Mouse (Mus musculus): ENCODE data around the gene Ggt6.
"Not testable (repeated sequence)": the region's sequence is repeated elsewhere in the genome, so short reads cannot be mapped to it uniquely, and the experiment has no call there.

The Ggt6 gene

DNA sequence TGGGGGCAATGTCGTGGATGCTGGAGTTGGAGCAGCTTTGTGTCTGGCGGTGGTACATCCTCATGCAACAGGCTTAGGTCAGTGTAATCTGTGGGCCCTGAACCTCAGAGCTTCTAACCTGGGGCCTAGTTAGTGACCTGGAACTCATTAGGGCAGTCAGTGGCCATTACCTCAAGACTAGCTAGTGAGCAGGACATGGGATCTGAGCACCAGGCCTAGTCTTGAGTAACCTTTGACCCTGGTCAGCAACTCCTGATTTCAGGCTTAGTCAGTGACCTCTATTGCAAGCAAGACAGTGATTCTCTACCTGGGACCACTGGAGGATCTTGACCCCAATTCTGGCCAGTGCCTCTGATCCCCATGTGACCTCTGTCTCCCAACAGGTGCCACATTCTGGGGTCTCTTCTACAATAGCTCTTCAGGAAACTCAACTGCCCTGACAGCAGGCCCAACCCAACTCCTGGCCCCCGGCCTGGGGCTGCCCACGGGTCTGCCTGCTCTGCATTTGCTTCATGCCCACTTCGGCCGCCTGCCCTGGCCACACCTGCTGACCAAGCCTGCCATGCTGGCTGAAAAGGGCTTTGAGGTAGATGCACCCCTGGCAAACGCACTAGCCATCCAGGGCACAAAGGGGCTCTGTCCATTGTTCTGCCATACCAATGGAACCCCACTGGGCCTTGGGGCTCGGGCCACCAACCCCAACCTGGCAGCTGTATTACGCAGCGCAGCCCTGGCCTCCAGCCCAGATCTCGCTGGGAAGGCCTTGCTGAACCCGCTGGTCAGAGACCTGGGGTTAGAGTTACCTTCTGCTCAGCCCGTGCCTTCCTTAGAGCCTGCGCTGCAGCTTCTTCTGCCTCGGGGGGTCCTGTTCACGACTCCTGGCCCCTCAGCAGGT, 1.7 kb downstream of the Ggt6 start:
- CTCF ChIA-PET, result no interaction called here

DNA sequence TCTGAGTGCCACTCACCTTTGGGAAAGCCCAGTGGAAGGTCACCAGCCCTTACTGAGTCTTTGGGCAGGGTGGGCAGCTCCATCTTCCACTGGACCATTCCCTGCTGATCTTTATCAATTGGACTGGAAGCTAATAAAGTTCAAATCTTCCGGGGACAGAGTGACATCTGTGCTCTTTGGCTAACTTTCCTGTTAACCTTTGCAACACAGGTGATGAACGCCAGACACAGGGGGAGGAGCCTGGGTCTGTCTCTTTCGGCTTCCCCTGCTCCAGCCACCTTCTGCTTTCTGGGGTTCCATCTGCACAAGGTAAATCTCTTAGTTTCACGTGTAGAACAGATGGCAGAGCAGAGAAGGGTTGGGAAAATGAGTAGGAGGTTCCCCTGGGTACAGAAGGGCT, 3.1 kb downstream of the Ggt6 start:
- CTCF ChIA-PET, result no interaction called here

DNA sequence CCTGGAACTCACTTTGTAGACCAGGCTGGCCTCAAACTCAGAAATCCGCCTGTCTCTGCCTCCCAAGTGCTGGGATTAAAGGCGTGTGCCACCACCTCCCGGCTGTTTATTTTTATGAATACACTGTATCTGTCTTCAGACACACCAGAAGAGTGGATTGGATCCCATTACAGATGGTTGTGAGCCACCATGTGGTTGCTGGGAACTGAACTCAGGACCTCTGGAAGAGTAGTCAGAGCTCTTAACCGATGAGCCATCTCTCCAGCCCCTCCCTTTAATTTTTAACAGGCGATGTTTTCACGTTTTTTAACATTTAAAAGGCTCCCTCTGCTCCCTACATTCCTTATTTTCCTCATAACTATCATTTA, 5.3 kb downstream of the Ggt6 start:
- CTCF ChIA-PET, result not testable (repeated sequence)

DNA sequence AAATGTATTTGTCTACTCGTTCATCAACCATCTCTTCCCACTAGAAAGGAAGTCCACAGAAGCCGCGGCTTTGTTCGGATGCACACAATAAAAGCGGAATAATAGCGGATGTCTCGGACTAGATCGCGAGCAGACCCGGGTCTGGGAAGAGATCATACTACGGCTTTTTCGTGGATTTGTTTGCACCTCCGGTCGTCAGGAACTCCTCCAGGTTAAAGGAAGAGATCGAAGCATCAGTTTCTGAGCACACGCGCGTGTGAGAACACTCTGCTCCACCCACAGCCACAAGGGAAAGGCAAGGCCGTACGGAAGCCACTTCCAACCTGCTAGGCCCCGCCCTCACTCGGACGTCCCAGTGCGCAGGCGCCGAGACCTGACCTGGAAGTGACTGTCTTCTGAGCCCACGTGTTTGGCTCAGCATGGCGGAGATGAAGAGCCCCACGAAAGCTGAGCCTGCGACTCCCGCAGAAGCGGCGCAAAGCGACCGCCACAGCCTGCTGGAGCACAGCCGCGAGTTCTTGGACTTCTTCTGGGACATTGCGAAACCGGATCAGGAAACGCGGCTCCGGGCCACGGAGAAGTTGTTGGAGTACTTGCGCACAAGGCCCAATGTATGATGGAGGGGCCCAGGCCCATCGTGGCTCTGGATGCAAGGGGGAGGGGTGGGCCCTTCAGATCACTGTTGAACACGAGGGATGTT, 5.8 kb downstream of the Ggt6 start, which contains the start of gene Mybbp1a:
TSS of gene Mybbp1a (plus strand) at position 391 of the 700 bp plus-strand sequence.
- CTCF ChIA-PET, result interaction anchor here (1.6 kb wide), 1 partner anchor 20 kb away, joined by 4 read pairs; no protein-coding TSS in a partner anchor

DNA sequence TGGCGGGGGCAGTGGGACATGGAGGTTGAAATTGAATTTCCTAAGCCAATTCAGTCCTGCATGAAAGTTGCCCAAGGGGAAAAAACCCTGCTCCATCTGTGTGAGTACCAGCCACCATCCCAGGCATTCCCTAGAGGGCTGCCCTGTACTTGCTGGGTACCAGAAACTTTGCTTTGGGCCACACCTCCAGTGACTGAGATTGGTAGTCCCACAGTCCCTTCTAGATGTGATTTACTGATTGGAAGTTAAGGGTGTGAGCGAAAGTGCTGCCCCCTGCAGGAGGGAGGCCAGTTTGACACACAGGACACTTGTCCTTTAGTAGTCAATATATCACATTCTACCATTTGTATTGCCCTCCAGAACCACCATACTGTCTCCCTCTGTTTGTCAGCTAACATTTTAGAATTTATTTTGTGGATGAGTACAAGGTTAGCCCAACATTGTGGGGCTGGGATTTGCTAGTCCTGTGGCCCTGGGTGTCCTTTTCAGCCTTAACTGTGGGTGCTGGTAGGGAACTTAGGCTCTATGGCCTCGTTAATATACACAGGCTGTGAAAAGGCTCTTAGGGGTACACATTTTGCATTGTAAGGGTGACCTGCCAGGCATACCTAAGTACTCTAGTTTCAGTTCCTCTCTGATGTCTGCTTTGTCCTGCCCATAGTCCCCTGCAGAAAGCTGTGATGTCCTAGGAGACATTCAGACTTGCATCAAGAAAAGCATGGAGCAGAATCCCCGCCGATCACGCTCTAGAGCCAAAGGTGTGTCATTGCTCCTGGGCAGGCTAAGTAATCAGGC, 11.2 kb downstream of the Ggt6 start:
- CTCF ChIA-PET, result no interaction called here

DNA sequence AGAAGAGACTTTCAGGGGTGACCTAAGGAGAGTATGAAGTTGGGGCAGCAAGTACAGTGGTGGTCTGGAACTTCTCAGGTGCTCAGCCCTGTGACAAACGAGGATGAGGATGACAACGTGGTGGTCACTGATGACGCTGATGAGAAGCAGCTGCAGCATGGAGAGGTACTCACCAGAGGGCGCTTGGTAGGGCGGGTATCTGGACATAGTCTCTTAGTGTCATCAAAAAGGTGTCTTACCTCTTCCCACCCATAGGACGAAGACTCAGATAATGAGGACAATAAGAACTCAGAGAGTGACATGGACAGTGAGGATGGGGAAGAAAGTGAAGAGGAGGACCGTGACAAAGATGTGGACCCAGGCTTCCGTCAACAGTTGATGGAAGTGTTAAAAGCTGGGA, 12.1 kb downstream of the Ggt6 start:
- CTCF ChIA-PET, result interaction anchor here (0.6 kb wide), 1 partner anchor 692 kb away, joined by 9 read pairs; no protein-coding TSS in a partner anchor

DNA sequence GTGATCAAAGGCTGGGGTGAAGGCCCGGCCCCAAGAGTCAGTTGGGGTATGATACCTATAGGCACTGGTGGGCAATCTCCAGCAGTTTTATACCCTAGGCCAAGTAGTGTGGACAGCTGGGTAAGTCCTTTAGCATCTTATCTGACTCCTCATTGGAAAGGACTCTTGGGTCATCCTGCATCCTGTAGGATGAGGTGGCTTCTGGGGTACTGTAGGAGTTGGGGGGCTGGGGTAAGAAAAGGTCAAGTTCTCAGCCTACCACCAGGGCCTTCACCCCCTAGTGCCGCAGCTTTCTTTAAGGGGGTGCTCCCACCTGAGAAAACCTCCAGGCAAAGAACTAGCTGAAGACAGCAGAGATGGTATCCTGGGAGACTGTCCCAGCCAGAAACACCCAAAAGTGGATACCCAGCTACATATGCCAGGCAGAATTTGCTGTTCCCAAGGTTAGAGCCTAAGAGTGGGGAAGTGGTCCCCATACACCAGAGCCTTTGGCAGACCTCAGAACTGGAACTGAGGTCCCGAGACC, 16.9 kb downstream of the Ggt6 start:
- CTCF ChIA-PET, result no interaction called here

DNA sequence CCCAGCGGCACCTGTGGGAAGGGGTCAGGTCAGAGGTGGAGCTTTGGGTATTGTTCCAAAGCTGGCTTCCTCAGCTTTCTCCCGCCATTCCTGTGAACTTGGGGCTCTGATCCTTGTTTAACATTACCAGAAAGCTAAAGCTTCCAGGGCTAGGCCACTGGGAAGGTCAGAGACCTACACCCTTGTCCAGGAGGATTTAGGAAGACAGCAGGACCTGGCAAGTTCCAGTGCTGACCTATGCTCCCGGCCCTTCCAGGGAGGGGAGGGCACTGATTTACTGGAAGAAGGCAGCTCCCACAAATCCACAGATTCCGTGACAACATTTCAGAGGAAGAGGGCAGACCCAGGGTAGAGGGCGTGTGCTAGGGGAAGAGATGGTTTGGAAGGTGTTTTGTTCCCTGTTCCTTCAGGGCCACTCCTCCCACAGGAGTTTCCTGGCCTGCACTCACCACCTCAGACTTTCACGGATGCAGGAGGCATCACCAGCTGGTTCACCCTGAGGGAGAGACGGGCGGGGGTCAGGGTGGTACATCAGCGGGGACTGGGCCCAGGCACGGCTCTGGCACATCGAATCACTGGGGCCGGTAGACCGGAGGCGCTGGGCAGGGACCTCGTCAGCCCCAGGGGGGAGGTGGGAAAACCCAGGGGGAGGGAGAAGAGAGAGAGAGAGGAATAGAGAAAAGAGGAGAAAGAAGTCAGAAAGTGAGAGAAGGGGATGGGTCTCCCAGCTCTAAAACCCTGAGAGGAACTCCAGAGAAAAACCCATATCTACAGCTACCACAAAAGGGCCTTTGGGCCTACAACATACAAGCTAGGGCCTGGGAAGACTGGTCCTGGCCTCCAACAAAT, 18.0 kb downstream of the Ggt6 start:
- CTCF ChIA-PET, result interaction anchor here (0.6 kb wide), 1 partner anchor 108 kb away, joined by 5 read pairs; no protein-coding TSS in a partner anchor

- CTCF ChIA-PET, result no interaction called here
Observed at GRCm38 (mm10) chr11:72455694-72456093, 20.4 kb downstream of the Ggt6 start.

GRCm38 (mm10) chr11:72457995-72458496, 22.7 kb downstream of the Ggt6 start:
- CTCF ChIA-PET, result no interaction called here

- CTCF ChIA-PET, result no interaction called here
Observed at GRCm38 (mm10) chr11:72458502-72458901, 23.2 kb downstream of the Ggt6 start.

DNA sequence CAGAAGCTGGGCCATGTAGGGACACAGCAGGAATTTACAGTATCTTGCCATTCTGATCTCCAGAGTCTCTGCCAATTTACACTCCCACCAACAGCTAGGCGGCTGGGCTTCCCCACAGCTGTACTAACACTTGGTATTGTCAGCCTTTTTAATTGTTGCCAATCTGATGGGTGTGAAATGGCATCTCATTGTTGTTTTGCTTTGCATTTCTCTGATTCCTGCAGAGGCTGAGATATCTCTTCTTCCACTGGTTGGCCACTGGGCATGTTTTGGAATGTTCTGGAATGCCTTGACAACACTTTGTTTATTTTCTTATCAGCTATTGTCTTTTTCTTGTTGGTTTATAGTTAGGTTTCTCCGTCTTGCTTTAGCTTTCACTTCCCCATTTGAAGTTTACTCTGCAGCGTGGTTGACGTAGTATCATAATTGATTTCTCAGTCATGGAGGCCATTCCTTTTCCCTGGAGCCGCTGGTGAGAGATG, 26.2 kb downstream of the Ggt6 start:
- CTCF ChIA-PET, result interaction anchor here (0.5 to 1.9 kb wide), 2 partner anchors 20 to 769 kb away, joined by 4 to 7 read pairs; partner anchors contain the start of gene Mybbp1a

GRCm38 (mm10) chr11:72464821-72465220, 29.5 kb downstream of the Ggt6 start:
- CTCF ChIA-PET, result no interaction called here

GRCm38 (mm10) chr11:72465978-72466693, 30.8 kb downstream of the Ggt6 start:
- CTCF ChIA-PET, result interaction anchor here (0.9 kb wide), 1 partner anchor 12 kb away, joined by 3 read pairs; no protein-coding TSS in a partner anchor

GRCm38 (mm10) chr11:72466694-72467507, 31.6 kb downstream of the Ggt6 start:
- CTCF ChIA-PET, result interaction anchor here (0.6 to 0.9 kb wide), 2 partner anchors 11 to 34 kb away, joined by 3 to 6 read pairs; no protein-coding TSS in a partner anchor

GRCm38 (mm10) chr11:72468525-72468924, 33.2 kb downstream of the Ggt6 start:
- CTCF ChIA-PET, result no interaction called here

- CTCF ChIA-PET, result no interaction called here
Observed at GRCm38 (mm10) chr11:72469217-72469616, 33.9 kb downstream of the Ggt6 start.

DNA sequence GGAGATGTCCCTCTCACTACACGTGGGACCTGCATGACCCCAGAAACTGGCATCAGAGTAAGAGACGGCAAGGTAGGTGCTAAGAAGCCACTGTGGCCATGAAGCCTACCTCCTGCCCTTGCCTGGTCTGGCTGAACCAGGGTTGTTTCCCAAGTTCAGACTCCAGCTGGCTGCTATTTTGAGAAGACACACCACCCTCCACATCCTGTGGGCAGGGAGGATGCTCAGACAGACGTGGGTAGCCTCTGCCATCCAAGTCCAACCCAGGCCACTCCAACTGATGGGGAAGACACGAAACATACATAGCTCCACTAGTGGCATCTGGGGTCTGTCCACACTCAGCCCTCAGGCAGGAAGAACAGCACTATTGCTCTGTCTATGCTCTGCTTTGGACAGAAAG, 34.7 kb downstream of the Ggt6 start:
- CTCF ChIA-PET, result no interaction called here

- CTCF ChIA-PET, result interaction anchor here (0.6 kb wide), 2 partner anchors 61 to 99 kb away, joined by 4 to 6 read pairs; no protein-coding TSS in a partner anchor
Observed at GRCm38 (mm10) chr11:72471381-72471780, 36.1 kb downstream of the Ggt6 start.

Data from spleen, embryonic (tissue).